Mouse (Mus musculus): ENCODE measurements at regions not wholly inside any gene's neighbourhood (a gene's known extent, or its start where the extent isn't known, plus 50 kb on each side); places are given as distances from the start of the nearest gene placed in this dataset.

DNA sequence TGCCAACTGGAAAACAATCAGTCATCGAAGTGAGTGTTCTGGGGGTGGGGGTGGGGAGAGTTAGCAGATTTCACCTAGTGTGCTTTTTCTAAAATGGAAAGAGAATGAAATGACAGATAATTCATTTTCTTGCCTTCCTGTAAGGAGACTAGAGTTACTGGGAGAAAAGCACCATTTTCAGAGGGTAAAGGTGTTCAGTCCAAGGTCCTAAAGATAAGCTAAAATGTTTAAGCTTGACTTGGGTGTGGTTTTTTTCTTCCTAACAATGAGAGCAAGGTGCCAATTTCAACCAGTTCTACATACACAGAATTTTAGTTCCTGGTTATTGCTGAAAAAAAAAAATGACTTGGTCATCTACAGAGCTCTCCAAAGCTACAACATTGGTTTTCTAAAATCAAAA lies 135.1 kb downstream of the Naa11 start:
- no peak for ATAC-seq (replicated peaks; ENCODE audit: low FRiP score, low TSS enrichment, low read depth)

DNA sequence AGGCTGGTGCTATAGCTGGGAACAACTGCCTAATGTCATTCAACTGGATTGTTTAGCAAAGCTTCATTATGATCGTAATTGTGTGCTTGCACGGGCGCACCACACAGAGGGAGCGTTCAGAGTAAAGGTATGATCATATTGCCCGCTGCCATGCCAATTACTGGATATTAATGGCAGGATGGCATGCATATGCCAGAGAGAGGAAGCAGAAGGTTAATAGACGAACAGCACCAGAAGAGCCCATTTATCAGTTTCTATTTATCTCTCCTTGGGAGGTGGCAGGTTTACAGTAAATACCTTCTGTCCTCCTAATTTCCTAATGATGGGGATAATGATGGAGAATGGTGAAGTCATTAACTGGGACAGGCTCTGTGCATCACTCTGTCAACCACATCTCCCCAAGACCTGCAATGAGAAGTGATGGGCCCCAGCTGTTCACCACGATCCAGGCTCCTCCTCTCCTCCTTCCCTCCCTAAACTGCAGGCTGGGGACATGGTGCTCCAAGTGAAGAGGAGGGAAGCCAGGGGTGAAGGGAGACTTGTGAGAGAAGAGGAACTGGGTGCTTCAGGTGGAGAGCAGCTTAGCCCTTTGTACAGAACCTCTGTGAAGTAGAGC lies 135.6 kb downstream of the Naa11 start:
- Histone ChIP-seq H3K4me3 (ENCODE audit: low read depth, low read length) (no peak overlapping the region), H3K9ac (ENCODE audit: low read length) (no peak overlapping the region), H3K36me3 (ENCODE audit: control insufficient read depth, insufficient read depth, low read length) (no peaks in the 10 kb centered on the region), H3K27ac (ENCODE audit: low read depth) (no peak overlapping the region), H3K27me3 (replicated peaks; ENCODE audit: control insufficient read depth, insufficient read depth, low read length) (no peaks in the 10 kb centered on the region), H3K4me1 (replicated peaks; ENCODE audit: control insufficient read depth, insufficient read depth, low read length) (no peaks in the 10 kb centered on the region), H3K9me3 (ENCODE audit: control insufficient read depth, low read length) (no peaks in the 10 kb centered on the region), H3K4me2 (ENCODE audit: low read length) (no peak overlapping the region)
- ATAC-seq (replicated peaks; ENCODE audit: low FRiP score, low TSS enrichment, low read depth) (no peak), DNase-seq (ENCODE audit: low spot score) (no peak)
- 64% methylated on average over 7 of the region's 7 CpGs for WGBS

More for the DNA sequence above, 135.1 kb downstream of the Naa11 start:
- H3K27ac ChIP-seq (ENCODE audit: low read depth) = no peak overlapping the region
- H3K4me3 ChIP-seq (ENCODE audit: low read depth, low read length) = no peak overlapping the region
- H3K36me3 ChIP-seq (ENCODE audit: control insufficient read depth, insufficient read depth, low read length) = no peaks in the 10 kb centered on the region
- H3K4me2 ChIP-seq (ENCODE audit: low read length) = no peak overlapping the region
- no peak for DNase-seq (ENCODE audit: low spot score)
- H3K27me3 ChIP-seq (replicated peaks; ENCODE audit: control insufficient read depth, insufficient read depth, low read length) = no peaks in the 10 kb centered on the region
- no peak overlapping the region for H3K9ac ChIP-seq (ENCODE audit: low read length)
- no peaks in the 10 kb centered on the region for H3K4me1 ChIP-seq (replicated peaks; ENCODE audit: control insufficient read depth, insufficient read depth, low read length)
- no peaks in the 10 kb centered on the region for H3K9me3 ChIP-seq (ENCODE audit: control insufficient read depth, low read length)
- WGBS = 81% methylated on average over 1 of the region's 1 CpGs

GRCm38 (mm10) chr5:97236930-97237329 lies 125.5 kb upstream of the Paqr3 start:
- 83% methylated on average over 2 of the region's 2 CpGs for WGBS
- Histone ChIP-seq H3K27ac (ENCODE audit: low read depth) (no peak overlapping the region), H3K4me2 (ENCODE audit: low read length) (no peak overlapping the region), H3K27me3 (replicated peaks; ENCODE audit: control insufficient read depth, insufficient read depth, low read length) (no peaks in the 10 kb centered on the region), H3K36me3 (ENCODE audit: control insufficient read depth, insufficient read depth, low read length) (no peaks in the 10 kb centered on the region), H3K4me3 (ENCODE audit: low read depth, low read length) (no peak overlapping the region), H3K9ac (ENCODE audit: low read length) (no peak overlapping the region), H3K9me3 (ENCODE audit: control insufficient read depth, low read length) (no peaks in the 10 kb centered on the region), H3K4me1 (replicated peaks; ENCODE audit: control insufficient read depth, insufficient read depth, low read length) (no peaks in the 10 kb centered on the region)
- ATAC-seq (replicated peaks; ENCODE audit: low FRiP score, low TSS enrichment, low read depth) (no peak), DNase-seq (ENCODE audit: low spot score) (no peak)

DNA sequence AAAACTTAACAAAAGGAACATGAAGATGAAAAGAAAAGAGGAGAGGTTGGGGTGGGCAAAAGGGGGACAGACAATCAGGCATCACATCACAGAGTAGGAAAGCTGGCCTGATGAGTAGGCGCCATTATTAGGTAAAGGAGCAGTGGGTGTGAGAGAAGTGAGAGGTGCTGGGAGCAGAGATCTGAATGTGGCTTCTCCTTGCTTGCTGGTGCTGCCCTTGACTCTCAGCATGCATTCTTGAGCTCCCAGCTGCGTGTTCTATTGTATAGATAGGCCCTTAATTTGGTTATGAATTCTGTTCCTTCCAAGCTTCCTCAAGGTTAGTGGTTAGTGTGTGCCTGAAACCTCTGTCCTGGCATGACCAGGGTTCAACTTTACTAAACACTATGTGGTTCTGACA lies 115.0 kb upstream of the Paqr3 start:
- no peaks in the 10 kb centered on the region for H3K36me3 ChIP-seq (ENCODE audit: control insufficient read depth, insufficient read depth, low read length)
- WGBS = 55% methylated on average over 2 of the region's 2 CpGs
- no peak overlapping the region for H3K4me2 ChIP-seq (ENCODE audit: low read length)
- DNase-seq (ENCODE audit: low spot score) (no peak), ATAC-seq (replicated peaks; ENCODE audit: low FRiP score, low TSS enrichment, low read depth) (no peak)
- no peaks in the 10 kb centered on the region for H3K4me1 ChIP-seq (replicated peaks; ENCODE audit: control insufficient read depth, insufficient read depth, low read length)
- H3K27me3 ChIP-seq (replicated peaks; ENCODE audit: control insufficient read depth, insufficient read depth, low read length) = no peaks in the 10 kb centered on the region
- no peaks in the 10 kb centered on the region for H3K9me3 ChIP-seq (ENCODE audit: control insufficient read depth, low read length)
- H3K4me3 ChIP-seq (ENCODE audit: low read depth, low read length) = no peak overlapping the region
- no peak overlapping the region for H3K9ac ChIP-seq (ENCODE audit: low read length)
- H3K27ac ChIP-seq (ENCODE audit: low read depth) = no peak overlapping the region

- Histone ChIP-seq H3K4me3 (ENCODE audit: low read depth, low read length) (no peak overlapping the region), H3K27me3 (replicated peaks; ENCODE audit: control insufficient read depth, insufficient read depth, low read length) (no peaks in the 10 kb centered on the region), H3K4me1 (replicated peaks; ENCODE audit: control insufficient read depth, insufficient read depth, low read length) (no peaks in the 10 kb centered on the region), H3K4me2 (ENCODE audit: low read length) (no peak overlapping the region), H3K9ac (ENCODE audit: low read length) (no peak overlapping the region), H3K27ac (ENCODE audit: low read depth) (no peak overlapping the region), H3K36me3 (ENCODE audit: control insufficient read depth, insufficient read depth, low read length) (no peaks in the 10 kb centered on the region), H3K9me3 (ENCODE audit: control insufficient read depth, low read length) (no peaks in the 10 kb centered on the region)
- ATAC-seq (replicated peaks; ENCODE audit: low FRiP score, low TSS enrichment, low read depth) (no peak), DNase-seq (ENCODE audit: low spot score) (no peak)
- WGBS = 79% methylated on average over 12 of the region's 12 CpGs
Measured at GRCm38 (mm10) chr5:97223238-97223857, 112.0 kb upstream of the Paqr3 start.

- H3K27me3 ChIP-seq (replicated peaks; ENCODE audit: control insufficient read depth, insufficient read depth, low read length) = no peaks in the 10 kb centered on the region
- H3K4me3 ChIP-seq (ENCODE audit: low read depth, low read length) = no peak overlapping the region
- DNase-seq (ENCODE audit: low spot score) (no peak), ATAC-seq (replicated peaks; ENCODE audit: low FRiP score, low TSS enrichment, low read depth) (no peak)
- 67% methylated on average over 12 of the region's 12 CpGs for WGBS
- H3K27ac ChIP-seq (ENCODE audit: low read depth) = no peak overlapping the region
- no peak overlapping the region for H3K9ac ChIP-seq (ENCODE audit: low read length)
- no peaks in the 10 kb centered on the region for H3K4me1 ChIP-seq (replicated peaks; ENCODE audit: control insufficient read depth, insufficient read depth, low read length)
- H3K4me2 ChIP-seq (ENCODE audit: low read length) = no peak overlapping the region
- no peaks in the 10 kb centered on the region for H3K36me3 ChIP-seq (ENCODE audit: control insufficient read depth, insufficient read depth, low read length)
- no peaks in the 10 kb centered on the region for H3K9me3 ChIP-seq (ENCODE audit: control insufficient read depth, low read length)
Measured at GRCm38 (mm10) chr5:97222489-97223237, 111.3 kb upstream of the Paqr3 start.

- Histone ChIP-seq H3K4me1 (replicated peaks; ENCODE audit: control insufficient read depth, insufficient read depth, low read length) (no peaks in the 10 kb centered on the region), H3K27me3 (replicated peaks; ENCODE audit: control insufficient read depth, insufficient read depth, low read length) (no peaks in the 10 kb centered on the region), H3K27ac (ENCODE audit: low read depth) (no peak overlapping the region), H3K4me3 (ENCODE audit: low read depth, low read length) (no peak overlapping the region), H3K36me3 (ENCODE audit: control insufficient read depth, insufficient read depth, low read length) (no peaks in the 10 kb centered on the region), H3K4me2 (ENCODE audit: low read length) (no peak overlapping the region), H3K9ac (ENCODE audit: low read length) (no peak overlapping the region), H3K9me3 (ENCODE audit: control insufficient read depth, low read length) (no peaks in the 10 kb centered on the region)
- 79% methylated on average over 1 of the region's 1 CpGs for WGBS
- DNase-seq (ENCODE audit: low spot score) (no peak), ATAC-seq (replicated peaks; ENCODE audit: low FRiP score, low TSS enrichment, low read depth) (no peak)
Measured at GRCm38 (mm10) chr5:97218712-97219111, 107.3 kb upstream of the Paqr3 start.

DNA sequence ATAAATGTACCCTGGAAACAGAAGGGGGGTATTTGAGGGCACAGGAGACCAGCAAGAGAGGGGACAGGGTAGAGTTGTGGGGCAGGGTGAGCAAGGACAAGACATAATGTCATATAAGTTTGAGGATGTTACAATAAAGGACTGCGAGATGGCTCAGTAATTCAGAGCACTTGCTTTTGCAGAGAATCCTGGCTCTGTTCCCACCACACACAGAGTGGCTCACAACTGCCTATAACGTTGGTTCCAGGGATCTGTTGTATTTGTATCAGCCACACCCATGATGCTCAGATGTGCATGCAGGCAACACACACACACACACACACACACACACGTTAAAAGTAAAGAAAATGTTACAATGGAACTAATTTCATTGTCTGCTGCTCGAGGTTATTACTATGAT lies 94.2 kb upstream of the Paqr3 start:
- Histone ChIP-seq H3K4me1 (replicated peaks; ENCODE audit: control insufficient read depth, insufficient read depth, low read length) (no peaks in the 10 kb centered on the region), H3K36me3 (ENCODE audit: control insufficient read depth, insufficient read depth, low read length) (no peaks in the 10 kb centered on the region), H3K9ac (ENCODE audit: low read length) (no peak overlapping the region), H3K9me3 (ENCODE audit: control insufficient read depth, low read length) (no peaks in the 10 kb centered on the region), H3K27me3 (replicated peaks; ENCODE audit: control insufficient read depth, insufficient read depth, low read length) (no peaks in the 10 kb centered on the region), H3K4me3 (ENCODE audit: low read depth, low read length) (no peak overlapping the region), H3K27ac (ENCODE audit: low read depth) (no peak overlapping the region), H3K4me2 (ENCODE audit: low read length) (no peak overlapping the region)
- ATAC-seq (replicated peaks; ENCODE audit: low FRiP score, low TSS enrichment, low read depth) = no peak
- no peak for DNase-seq (ENCODE audit: low spot score)
- 77% methylated on average over 4 of the region's 4 CpGs for WGBS
